Mouse (Mus musculus) hindbrain, embryonic 12.5 days (tissue): ENCODE data around the gene Mcm2. TPM values are rescaled to one million over a fixed set of nuclear protein-coding genes. Genes with fewer than 3 reads are reported as not detected.
A peak's percentile ranks its signal among the peaks of the same experiment; 100 is the strongest.

Source experiments
- ATAC-seq: fragments of 200-750 bp; cut with Nextera tagmentation; 2 replicates; pipeline ENCODE4 v1.8.0; 2017; ENCODE audit warnings: moderate TSS enrichment; ENCODE audit not compliant: low FRiP score
- H3K27ac ChIP-seq: fragments of 300-500 bp; sonication (generic); 2 replicates; pipeline ENCODE4 v1.5.1; 2016; ENCODE audit warnings: mild to moderate bottlenecking
- H3K27me3 ChIP-seq: fragments of 300-500 bp; sonication (generic); 2 replicates; pipeline ENCODE4 v1.6.1; 2016; ENCODE audit warnings: mild to moderate bottlenecking
- H3K36me3 ChIP-seq: fragments of 300-500 bp; sonication (generic); 2 replicates; pipeline ENCODE4 v1.6.1; 2016; ENCODE audit warnings: mild to moderate bottlenecking
- H3K4me1 ChIP-seq: fragments of 300-500 bp; sonication (generic); 2 replicates; pipeline ENCODE4 v1.6.1; 2016
- H3K4me2 ChIP-seq: fragments of 300-500 bp; sonication (generic); replicated peaks from 2 replicates; pipeline ENCODE4 v1.6.1; 2016; ENCODE audit warnings: mild to moderate bottlenecking
- H3K4me3 ChIP-seq: fragments of 300-500 bp; sonication (generic); 2 replicates; pipeline ENCODE4 v1.5.1; 2016; ENCODE audit warnings: mild to moderate bottlenecking
- H3K9ac ChIP-seq: fragments of 300-500 bp; sonication (generic); 2 replicates; pipeline ENCODE4 v1.6.1; 2016; ENCODE audit warnings: mild to moderate bottlenecking, moderate library complexity
- H3K9me3 ChIP-seq: fragments of 300-500 bp; sonication (generic); replicated peaks from 2 replicates; pipeline ENCODE4 v1.6.1; 2016; ENCODE audit warnings: mild to moderate bottlenecking
- WGBS: fragments of 180-500 bp; shearing (Covaris S2); methylation state at CpG from one replicate; pipeline ENCODE4 v1.1.7; 2016; 5-methylcytosine and 5-hydroxymethylcytosine counted together
- polyA plus RNA-seq: library from polyadenylated mRNA; unstranded; fragments of >200 nt; fragmentation: Nextera tagmentation; extraction: Ambion mirVana; gene quantifications from 2 replicates; pipeline ENCODE4 v1.2.1, GENCODE M21; 2016

The Mcm2 gene
- polyA plus RNA-seq, 1 experiment from 2014 or later, result 130 TPM

DNA sequence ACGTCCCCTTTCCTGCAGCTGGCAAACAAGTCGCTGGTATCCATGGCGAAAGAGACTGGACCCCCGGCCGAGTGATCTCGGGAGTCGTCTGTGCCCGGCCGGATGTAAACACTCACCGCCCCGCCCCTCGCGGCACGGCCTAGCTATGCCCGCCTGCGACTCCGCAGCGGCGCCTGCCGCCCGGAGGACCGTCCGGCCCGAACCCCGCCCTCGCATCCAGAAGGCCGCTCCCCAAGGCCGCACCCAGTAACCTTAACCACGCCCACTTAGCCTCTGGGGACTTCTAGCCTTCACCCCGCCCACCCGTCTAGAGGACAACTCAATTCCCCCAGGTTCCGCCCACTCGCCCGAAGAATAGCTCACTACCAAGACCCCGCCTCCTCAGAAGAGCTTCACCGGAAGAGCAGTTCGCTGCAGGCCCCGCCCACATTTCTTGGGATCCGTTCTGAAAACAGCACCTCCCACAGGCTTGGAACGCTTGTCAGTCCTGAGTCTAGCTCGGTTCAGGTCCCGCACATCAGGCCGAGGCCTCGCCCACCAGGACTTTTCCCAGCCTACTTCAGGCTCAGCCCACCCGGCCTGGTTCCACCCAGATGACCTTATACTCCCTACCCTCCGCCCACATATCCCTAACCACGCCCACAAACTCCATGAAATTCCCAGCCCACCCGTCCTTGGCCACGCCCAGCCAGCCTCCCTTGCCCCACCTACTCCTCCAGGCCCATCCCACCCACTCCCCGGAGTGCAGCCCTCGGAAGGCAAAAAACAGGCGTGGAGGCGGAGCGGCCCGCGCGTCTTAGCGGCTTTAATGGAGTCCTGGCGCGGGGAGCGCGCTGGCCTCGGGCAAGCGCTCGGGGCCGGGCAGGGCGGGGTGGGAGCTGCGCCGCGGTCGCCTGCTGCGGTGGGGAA, 56.5 kb downstream of the Mcm2 start, which contains the start of gene Abtb1:
TSS of gene Abtb1 (minus strand) at position 204 of the 909 bp plus-strand sequence.
- under 1% methylated on average over 72 of the region's 72 CpGs for WGBS
- ATAC-seq, result peak; percentile 95
- peak within 1 kb of the TSS; percentile 84 for H3K9ac ChIP-seq
- no peaks in the 10 kb centered on the region for H3K27me3 ChIP-seq
- H3K4me2 ChIP-seq, result peak within 1 kb of the TSS; percentile 80
- H3K9me3 ChIP-seq, result no peaks in the 10 kb centered on the region
- H3K4me3 ChIP-seq, result peak within 1 kb of the TSS; percentile 76
- H3K4me1 ChIP-seq, result peaks cover 25% of the 10 kb centered on the region
- peak within 1 kb of the TSS; percentile 90 for H3K27ac ChIP-seq
- H3K36me3 ChIP-seq, result peaks cover 55% of the 10 kb centered on the region

- under 1% methylated on average over 22 of the region's 22 CpGs for WGBS
- H3K4me3 ChIP-seq, result peak overlapping the region; percentile 76
- H3K27me3 ChIP-seq, result no peaks in the 10 kb centered on the region
- peak overlapping the region; percentile 80 for H3K4me2 ChIP-seq
- peak overlapping the region; percentile 84 for H3K9ac ChIP-seq
- H3K9me3 ChIP-seq, result no peaks in the 10 kb centered on the region
- H3K27ac ChIP-seq, result peak overlapping the region; percentile 90
- ATAC-seq, result peak; percentile 42; the same call in 1 of the 2 replicates
- H3K36me3 ChIP-seq, result peaks cover 55% of the 10 kb centered on the region
- H3K4me1 ChIP-seq, result peaks cover 25% of the 10 kb centered on the region
These were observed 57.1 kb downstream of the Mcm2 start for GRCm38 (mm10) chr6:88841514-88841780.

DNA sequence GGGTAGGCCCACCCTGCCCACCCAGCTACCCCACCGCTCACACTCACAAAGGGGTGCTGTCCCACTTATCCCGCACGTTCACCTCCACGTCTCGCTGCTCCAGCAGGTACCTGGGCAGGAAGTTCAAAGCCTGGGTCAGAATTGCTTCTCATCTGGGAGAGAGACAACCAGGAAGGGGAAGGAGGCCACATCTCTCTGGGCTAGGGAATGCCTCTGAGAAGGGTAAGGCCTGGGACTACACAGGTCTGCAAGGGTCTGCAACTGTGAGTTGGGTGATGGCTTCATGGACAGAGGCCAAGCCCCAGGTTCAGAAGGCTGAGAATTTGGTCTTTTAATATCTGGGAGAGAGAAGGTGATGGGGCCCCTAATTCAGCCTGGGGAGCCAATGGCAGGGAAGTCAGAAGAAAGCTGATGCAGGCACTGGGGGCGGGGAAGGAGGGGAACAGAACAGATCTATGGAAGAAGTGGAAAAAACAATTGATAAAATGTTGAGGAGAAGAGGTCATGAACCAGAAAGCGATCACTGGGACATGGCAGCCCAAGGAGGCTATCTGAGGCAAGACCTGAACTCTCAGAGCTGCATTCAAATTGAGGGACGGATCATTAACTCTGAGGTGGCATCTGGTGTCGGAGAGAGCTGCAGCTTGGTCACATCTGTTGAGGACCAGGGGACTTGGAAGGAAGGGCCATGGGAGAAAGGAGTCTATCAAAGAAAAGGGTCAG, 57.6 kb downstream of the Mcm2 start:
- ATAC-seq, result no peak; the same call in 1 of the 2 replicates
- peak overlapping the region; percentile 90 for H3K27ac ChIP-seq
- peak overlapping the region; percentile 80 for H3K4me2 ChIP-seq
- no peaks in the 10 kb centered on the region for H3K9me3 ChIP-seq
- H3K4me1 ChIP-seq, result peaks cover 25% of the 10 kb centered on the region
- H3K36me3 ChIP-seq, result peaks cover 55% of the 10 kb centered on the region
- no peaks in the 10 kb centered on the region for H3K27me3 ChIP-seq
- H3K9ac ChIP-seq, result peak overlapping the region; percentile 84
- 52% methylated on average over 9 of the region's 9 CpGs for WGBS
- H3K4me3 ChIP-seq, result peak overlapping the region; percentile 76

DNA sequence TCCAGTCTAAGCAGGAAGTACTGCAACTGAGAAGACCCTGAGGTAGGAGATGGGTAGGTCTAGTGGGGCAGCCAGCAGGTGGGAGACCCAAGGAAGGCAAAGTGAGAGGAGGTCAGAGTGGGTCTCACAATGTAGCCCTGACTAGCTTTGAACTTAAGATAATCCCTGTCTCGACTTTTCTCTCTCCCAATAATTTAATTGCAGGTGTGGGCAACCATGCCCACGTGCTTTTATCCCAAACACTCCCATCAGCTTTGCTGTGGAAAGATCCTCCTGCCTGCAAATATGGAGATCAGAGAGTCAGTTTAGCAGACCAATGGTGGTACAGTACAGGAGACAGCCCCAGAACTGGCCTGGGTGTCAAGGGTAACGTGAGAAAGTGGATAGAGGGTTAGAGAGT, 58.4 kb downstream of the Mcm2 start:
- Histone ChIP-seq H3K27me3 (no peaks in the 10 kb centered on the region), H3K36me3 (peaks cover 54% of the 10 kb centered on the region), H3K9ac (no peak overlapping the region; the same call in 1 of the 2 replicates), H3K4me1 (peaks cover 25% of the 10 kb centered on the region), H3K9me3 (no peaks in the 10 kb centered on the region), H3K4me3 (0 out of 2 replicates have a peak overlapping the region, but pooled peaks have one; percentile 76), H3K27ac (no peak overlapping the region), H3K4me2 (peak overlapping the region; percentile 80)
- no peak for ATAC-seq
- WGBS, result 78% methylated on average over 3 of the region's 3 CpGs

DNA sequence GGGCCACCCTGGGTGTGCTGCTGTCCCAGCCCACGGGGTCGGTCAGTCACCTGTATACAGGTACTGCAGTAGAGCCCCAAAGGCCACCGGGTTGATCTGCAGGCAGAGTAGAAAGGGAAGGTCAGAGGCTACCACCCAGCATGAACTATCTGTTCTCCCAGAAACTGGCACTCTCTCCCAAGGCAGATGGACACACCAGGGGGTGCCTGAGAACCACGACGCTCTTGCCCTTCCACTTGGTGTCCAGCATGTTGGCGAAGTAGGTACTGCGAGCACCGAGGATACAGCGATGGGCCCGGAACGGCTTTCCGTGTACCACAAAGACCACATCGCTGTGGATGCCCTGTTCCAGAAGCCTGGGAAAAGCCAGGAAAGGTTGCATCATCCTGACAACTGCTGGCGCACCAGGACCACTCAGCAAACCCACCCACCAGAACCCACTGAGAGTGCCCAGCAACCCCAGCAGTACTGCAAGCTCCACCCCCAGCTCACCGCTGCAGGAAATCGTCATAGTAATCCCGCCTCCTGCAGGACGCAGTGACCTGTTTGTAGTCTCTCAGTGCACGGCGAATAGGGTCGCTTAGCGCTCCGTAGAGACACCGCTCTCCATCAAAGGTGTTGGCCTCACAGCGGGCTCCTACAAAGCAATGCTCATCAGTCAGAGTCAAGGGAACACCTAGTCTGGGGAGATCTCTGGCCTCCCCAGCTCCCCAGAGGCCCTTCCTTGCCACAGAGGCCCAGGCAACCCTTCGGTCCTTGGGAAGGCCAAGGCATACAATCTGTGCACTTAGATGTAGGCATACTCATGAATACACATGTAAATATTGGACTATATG, 59.2 kb downstream of the Mcm2 start:
- Histone ChIP-seq H3K36me3 (peaks cover 49% of the 10 kb centered on the region), H3K4me2 (no peak overlapping the region), H3K27ac (no peak overlapping the region), H3K9me3 (no peaks in the 10 kb centered on the region), H3K9ac (no peak overlapping the region), H3K27me3 (no peaks in the 10 kb centered on the region), H3K4me3 (no peak overlapping the region), H3K4me1 (peaks cover 25% of the 10 kb centered on the region)
- WGBS, result 85% methylated on average over 26 of the region's 26 CpGs
- ATAC-seq, result no peak

- no peak overlapping the region for H3K4me3 ChIP-seq
- no peaks in the 10 kb centered on the region for H3K27me3 ChIP-seq
- peaks cover 23% of the 10 kb centered on the region for H3K4me1 ChIP-seq
- no peak overlapping the region for H3K9ac ChIP-seq
- no peak overlapping the region for H3K27ac ChIP-seq
- no peaks in the 10 kb centered on the region for H3K9me3 ChIP-seq
- peaks cover 47% of the 10 kb centered on the region for H3K36me3 ChIP-seq
- no peak for ATAC-seq
- no peak overlapping the region for H3K4me2 ChIP-seq
- 90% methylated on average over 10 of the region's 10 CpGs for WGBS
These were observed 60.0 kb downstream of the Mcm2 start for GRCm38 (mm10) chr6:88838613-88839012.

DNA sequence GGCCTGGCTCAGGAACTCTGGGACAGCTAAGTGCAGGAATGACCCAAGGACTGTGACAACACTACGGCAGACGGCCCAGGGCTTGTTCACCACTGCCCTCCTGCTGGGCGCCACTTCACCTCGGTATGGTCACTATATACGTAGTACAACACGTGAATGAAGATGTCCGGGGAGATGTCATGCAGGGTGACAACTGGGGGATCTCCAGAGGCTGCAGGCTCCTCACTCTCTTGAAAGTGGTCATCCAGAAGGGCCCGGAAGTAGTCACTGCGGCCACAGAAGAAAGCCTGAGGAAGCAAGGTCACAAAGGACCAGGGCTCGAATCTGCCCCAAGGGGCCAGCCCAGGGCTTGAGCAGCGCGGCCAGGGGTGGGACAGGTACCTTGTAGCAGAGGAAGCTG, 60.6 kb downstream of the Mcm2 start:
- Histone ChIP-seq H3K4me3 (no peak overlapping the region), H3K36me3 (peaks cover 46% of the 10 kb centered on the region), H3K9me3 (no peaks in the 10 kb centered on the region)

GRCm38 (mm10) chr6:88836178-88836819, 62.3 kb downstream of the Mcm2 start:
- Histone ChIP-seq H3K9ac (no peak overlapping the region), H3K9me3 (no peaks in the 10 kb centered on the region), H3K36me3 (peaks cover 45% of the 10 kb centered on the region), H3K27ac (no peak overlapping the region), H3K4me3 (no peak overlapping the region), H3K4me1 (peaks cover 14% of the 10 kb centered on the region), H3K4me2 (no peak overlapping the region), H3K27me3 (no peaks in the 10 kb centered on the region)
- 90% methylated on average over 28 of the region's 28 CpGs for WGBS
- ATAC-seq, result no peak

More for the DNA sequence above, 60.6 kb downstream of the Mcm2 start:
- H3K27ac ChIP-seq, result no peak overlapping the region
- 90% methylated on average over 12 of the region's 12 CpGs for WGBS
- no peak for ATAC-seq
- H3K4me2 ChIP-seq, result no peak overlapping the region
- H3K9ac ChIP-seq, result no peak overlapping the region
- peaks cover 20% of the 10 kb centered on the region for H3K4me1 ChIP-seq
- H3K27me3 ChIP-seq, result no peaks in the 10 kb centered on the region

DNA sequence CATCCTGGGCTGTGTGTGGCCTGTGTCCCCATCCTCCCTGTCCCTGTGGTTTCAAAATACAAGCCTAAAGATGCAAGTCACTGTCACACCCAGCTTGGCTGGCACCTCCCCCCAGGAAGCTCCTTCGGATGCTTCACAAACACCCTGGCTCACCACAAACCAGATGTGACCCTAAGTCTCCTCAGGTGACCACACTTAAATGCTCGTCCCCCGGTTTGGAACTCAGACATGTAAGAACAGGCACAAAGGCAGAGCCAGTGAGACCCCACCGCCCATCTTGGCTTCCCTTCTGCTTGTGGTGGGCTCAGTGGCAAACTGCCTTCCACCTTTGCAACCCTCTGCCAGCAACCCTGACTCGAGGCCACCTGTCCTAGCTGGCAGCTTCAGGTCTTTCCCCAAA, 63.5 kb downstream of the Mcm2 start:
- Histone ChIP-seq H3K4me1 (peaks cover 5% of the 10 kb centered on the region; the same call in 1 of the 2 replicates), H3K27ac (no peak overlapping the region), H3K9me3 (no peaks in the 10 kb centered on the region), H3K9ac (no peak overlapping the region), H3K27me3 (no peaks in the 10 kb centered on the region), H3K4me2 (no peak overlapping the region), H3K4me3 (no peak overlapping the region), H3K36me3 (peaks cover 45% of the 10 kb centered on the region)
- WGBS, result 73% methylated on average over 5 of the region's 5 CpGs
- no peak for ATAC-seq
